Mouse (Mus musculus) heart, embryonic 11.5 days (tissue): ENCODE measurements around the gene BC025920. TPM values are rescaled to one million over a fixed set of nuclear protein-coding genes. Genes with fewer than 3 reads are reported as not detected.
A peak's percentile ranks its signal among the peaks of the same experiment; 100 is the strongest.
"Not testable (repeated sequence)": the region's sequence is repeated elsewhere in the genome, so short reads cannot be mapped to it uniquely, and the experiment has no call there.

ENCODE experiments used
- ATAC-seq: fragments of 200-750 bp; cut with Nextera tagmentation; replicated peaks from 2 replicates; pipeline ENCODE4 v1.8.0; 2017; ENCODE audit warnings: moderate library complexity; ENCODE audit not compliant: insufficient number of reproducible peaks, low FRiP score, low TSS enrichment
- H3K27ac ChIP-seq: fragments of 300-500 bp; sonication (generic); 2 replicates; pipeline ENCODE4 v1.5.1; 2014; ENCODE audit warnings: mild to moderate bottlenecking, low read depth, low read length
- H3K27me3 ChIP-seq: fragments of 300-500 bp; sonication (generic); 2 replicates; pipeline ENCODE4 v1.6.1; 2014; ENCODE audit warnings: mild to moderate bottlenecking, low read length, mixed read lengths; ENCODE audit not compliant: control insufficient read depth, insufficient read depth
- H3K36me3 ChIP-seq: fragments of 300-500 bp; sonication (generic); 2 replicates; pipeline ENCODE4 v1.6.1; 2014; ENCODE audit warnings: mild to moderate bottlenecking, low read length, moderate library complexity, mixed read lengths; ENCODE audit not compliant: control insufficient read depth, insufficient read depth
- H3K4me1 ChIP-seq: fragments of 300-500 bp; sonication (generic); 2 replicates; pipeline ENCODE4 v1.6.1; 2014; ENCODE audit warnings: low read length; ENCODE audit not compliant: control insufficient read depth, insufficient read depth
- H3K4me2 ChIP-seq: fragments of 300-500 bp; sonication (generic); 2 replicates; pipeline ENCODE4 v1.6.1; 2014; ENCODE audit warnings: mild to moderate bottlenecking, moderate library complexity
- H3K4me3 ChIP-seq: fragments of 300-500 bp; sonication (generic); 2 replicates; pipeline ENCODE4 v1.5.1; 2014; ENCODE audit warnings: low read depth, low read length
- H3K9ac ChIP-seq: fragments of 300-500 bp; sonication (generic); 2 replicates; pipeline ENCODE4 v1.6.1; 2014; ENCODE audit warnings: mild to moderate bottlenecking, low read depth, low read length, moderate library complexity
- H3K9me3 ChIP-seq: fragments of 300-500 bp; sonication (generic); replicated peaks from 2 replicates; pipeline ENCODE4 v1.6.1; 2016; ENCODE audit warnings: low read length; ENCODE audit not compliant: control insufficient read depth
- WGBS: fragments of 180-500 bp; shearing (Covaris S2); extraction: QIAGEN DNeasy Blood & Tissue Kit; methylation state at CpG from one replicate; pipeline ENCODE4 v1.1.7; 2014; ENCODE audit not compliant: insufficient replicate concordance; 5-methylcytosine and 5-hydroxymethylcytosine counted together
- polyA plus RNA-seq: library from polyadenylated mRNA; unstranded; fragments of >200 nt; fragmentation: Nextera tagmentation; extraction: Ambion mirVana; gene quantifications from 2 replicates; pipeline ENCODE4 v1.2.1, GENCODE M21; 2014

The BC025920 gene
- polyA plus RNA-seq, 1 experiment from 2014 or later = 0.63 TPM

DNA sequence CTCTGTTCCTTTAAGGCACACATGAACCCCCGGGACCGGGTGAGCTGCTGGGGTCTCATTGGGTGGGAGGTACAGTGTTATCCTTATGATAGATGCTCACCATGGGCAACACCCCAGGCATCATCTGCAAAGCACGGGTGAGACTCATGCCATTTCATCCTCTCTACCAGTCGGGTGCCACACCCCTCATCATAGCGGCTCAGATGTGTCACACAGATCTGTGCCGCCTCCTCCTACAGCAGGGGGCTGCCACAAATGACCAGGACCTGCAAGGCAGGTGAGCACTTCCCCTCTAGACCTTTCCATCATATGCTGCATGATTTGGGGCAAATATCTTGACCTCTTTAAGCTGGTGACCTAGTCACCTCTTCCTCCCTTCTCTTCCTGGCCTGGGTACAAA lies 32.0 kb downstream of the BC025920 start:
- no peak for ATAC-seq
- H3K9me3 ChIP-seq = no peaks in the 10 kb centered on the region
- peaks cover 14% of the 10 kb centered on the region for H3K4me1 ChIP-seq
- no peak overlapping the region for H3K4me2 ChIP-seq
- H3K36me3 ChIP-seq = no peaks in the 10 kb centered on the region
- H3K9ac ChIP-seq = no peak overlapping the region
- no peaks in the 10 kb centered on the region for H3K27me3 ChIP-seq
- 68% methylated on average over 6 of the region's 6 CpGs for WGBS
- no peak overlapping the region for H3K4me3 ChIP-seq
- H3K27ac ChIP-seq = no peak overlapping the region

GRCm38 (mm10) chr10:81640825-81641224 lies 34.8 kb downstream of the BC025920 start:
- WGBS = 37% methylated on average over 4 of the region's 4 CpGs
- not testable (repeated sequence) for H3K9me3 ChIP-seq, H3K9ac ChIP-seq, H3K4me3 ChIP-seq, H3K4me2 ChIP-seq, H3K36me3 ChIP-seq, ATAC-seq, H3K27ac ChIP-seq, H3K27me3 ChIP-seq
- peaks cover 14% of the 10 kb centered on the region for H3K4me1 ChIP-seq

DNA sequence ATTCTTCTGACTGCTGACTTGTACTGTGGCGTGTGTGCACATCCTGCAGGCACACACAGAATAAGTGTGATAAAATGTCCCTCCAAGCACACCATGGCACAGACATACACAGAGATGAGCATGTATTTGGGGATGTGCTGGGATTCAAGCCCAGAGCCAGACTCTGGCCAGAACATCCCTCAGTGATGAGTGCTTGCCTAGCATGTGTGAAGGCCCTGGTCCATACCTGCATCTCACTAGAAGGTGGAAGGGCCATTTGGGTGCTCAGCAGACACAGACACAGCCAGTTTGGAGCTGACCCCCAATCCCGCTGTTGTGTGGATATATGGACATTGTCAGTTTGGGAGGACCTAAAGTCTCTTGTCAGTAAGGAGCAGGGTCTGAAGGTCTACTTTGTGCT lies 35.5 kb downstream of the BC025920 start:
- no peaks in the 10 kb centered on the region for H3K27me3 ChIP-seq
- peaks cover 11% of the 10 kb centered on the region for H3K4me1 ChIP-seq
- WGBS = 83% methylated on average over 2 of the region's 2 CpGs
- ATAC-seq = no peak
- no peak overlapping the region for H3K27ac ChIP-seq
- H3K36me3 ChIP-seq = no peaks in the 10 kb centered on the region; the same call in 1 of the 2 replicates
- H3K9me3 ChIP-seq = no peaks in the 10 kb centered on the region
- H3K4me2 ChIP-seq = no peak overlapping the region; the same call in 1 of the 2 replicates
- H3K9ac ChIP-seq = no peak overlapping the region
- H3K4me3 ChIP-seq = no peak overlapping the region

DNA sequence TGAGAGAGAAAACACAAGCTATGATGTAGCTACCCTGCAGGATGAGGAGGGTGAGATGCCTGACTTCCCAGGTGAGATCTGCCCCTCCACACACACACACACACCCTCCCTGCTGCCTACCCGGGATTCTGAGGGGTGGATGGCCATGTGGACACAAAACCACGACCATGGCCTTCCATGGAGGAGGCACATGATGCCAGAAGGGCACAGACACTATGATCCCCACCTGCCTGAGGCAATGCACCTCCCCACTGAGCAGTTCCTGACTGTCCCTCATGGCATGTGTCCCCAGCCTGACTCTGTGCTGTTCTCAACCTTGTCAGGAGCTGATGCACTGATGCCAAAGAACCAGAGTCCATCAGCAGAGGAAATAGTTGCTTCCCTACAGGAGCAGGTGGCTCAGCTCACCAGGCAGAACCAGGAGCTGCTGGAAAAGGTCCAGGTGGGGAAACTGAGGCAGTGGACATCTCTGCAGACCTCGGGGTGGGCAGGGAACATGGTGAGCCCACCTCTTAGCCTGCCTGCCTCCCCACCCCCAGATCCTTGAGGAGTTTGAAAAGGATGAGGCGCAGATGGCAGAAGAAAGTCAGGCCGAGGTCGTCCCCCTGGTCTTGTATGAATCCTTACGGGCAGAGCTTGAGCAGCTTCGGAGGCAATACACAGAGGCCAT lies 36.0 kb downstream of the BC025920 start:
- 76% methylated on average over 8 of the region's 8 CpGs for whole genome bisulfite sequencing
- H3K27me3 ChIP-seq = no peaks in the 10 kb centered on the region

GRCm38 (mm10) chr10:81642648-81643448 lies 36.8 kb downstream of the BC025920 start:
- Histone ChIP-seq H3K4me2 (peak overlapping the region; percentile 95), H3K27ac (peak overlapping the region; percentile 98), H3K9me3 (no peaks in the 10 kb centered on the region), H3K9ac (peak overlapping the region; percentile 97), H3K27me3 (no peaks in the 10 kb centered on the region), H3K36me3 (no peaks in the 10 kb centered on the region; the same call in 1 of the 2 replicates), H3K4me3 (peak overlapping the region; percentile 77), H3K4me1 (peaks cover 11% of the 10 kb centered on the region)
- WGBS = 19% methylated on average over 24 of the region's 24 CpGs
- ATAC-seq = peak; percentile 25

More for the DNA sequence above, 36.0 kb downstream of the BC025920 start:
- Histone ChIP-seq H3K4me1 (peaks cover 11% of the 10 kb centered on the region), H3K27ac (no peak overlapping the region; the same call in 1 of the 2 replicates), H3K36me3 (no peaks in the 10 kb centered on the region; the same call in 1 of the 2 replicates), H3K9me3 (no peaks in the 10 kb centered on the region), H3K4me2 (peak overlapping the region; percentile 95), H3K9ac (no peak overlapping the region; the same call in 1 of the 2 replicates), H3K4me3 (no peak overlapping the region)
- ATAC-seq = no peak

DNA sequence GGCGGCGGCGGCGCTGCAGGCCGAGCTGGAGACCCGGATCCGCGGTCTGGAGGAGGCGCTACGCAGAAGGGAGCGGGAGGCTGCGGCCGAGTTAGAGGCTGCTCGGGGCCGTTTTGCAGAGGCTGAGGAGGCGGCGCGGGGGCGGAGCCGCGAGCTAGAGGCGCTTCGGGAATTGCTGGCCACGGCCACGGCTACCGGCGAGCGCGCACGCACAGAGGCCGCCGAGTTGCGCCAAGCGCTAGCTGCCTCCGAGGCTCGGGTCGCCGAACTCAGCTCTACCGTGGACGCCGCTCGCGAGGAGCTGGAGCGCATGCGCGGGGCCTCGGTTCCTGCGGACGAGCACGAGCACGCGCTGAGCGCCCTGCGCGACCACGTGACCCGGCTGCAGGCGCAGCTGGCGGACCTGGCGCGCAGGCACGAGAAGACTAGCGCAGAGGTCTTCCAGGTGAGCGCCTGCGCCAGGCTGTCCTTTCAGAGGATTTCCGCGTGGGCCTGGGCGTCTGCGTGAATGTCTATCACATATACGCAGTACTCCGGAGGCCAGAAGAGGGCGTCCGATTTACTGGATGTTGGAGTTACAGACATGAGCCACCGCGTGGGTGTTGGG lies 37.5 kb downstream of the BC025920 start:
- Histone ChIP-seq H3K9ac (peak overlapping the region; percentile 97), H3K27me3 (no peaks in the 10 kb centered on the region), H3K4me2 (peak overlapping the region; percentile 95), H3K36me3 (no peaks in the 10 kb centered on the region; the same call in 1 of the 2 replicates), H3K27ac (peak overlapping the region; percentile 98), H3K4me3 (peak overlapping the region; percentile 77), H3K9me3 (no peaks in the 10 kb centered on the region), H3K4me1 (peaks cover 11% of the 10 kb centered on the region)
- WGBS = under 1% methylated on average over 73 of the region's 75 CpGs
- ATAC-seq = peak; percentile 81

GRCm38 (mm10) chr10:81644162-81644561 lies 38.1 kb downstream of the BC025920 start:
- Histone ChIP-seq H3K36me3 (no peaks in the 10 kb centered on the region; the same call in 1 of the 2 replicates), H3K9ac (peak overlapping the region; percentile 97), H3K4me3 (peak overlapping the region; percentile 77), H3K27ac (peak overlapping the region; percentile 98; the same call in 1 of the 2 replicates), H3K9me3 (no peaks in the 10 kb centered on the region), H3K27me3 (no peaks in the 10 kb centered on the region), H3K4me1 (peaks cover 11% of the 10 kb centered on the region), H3K4me2 (peak overlapping the region; percentile 95)
- WGBS = 56% methylated on average over 2 of the region's 2 CpGs
- no peak for ATAC-seq

DNA sequence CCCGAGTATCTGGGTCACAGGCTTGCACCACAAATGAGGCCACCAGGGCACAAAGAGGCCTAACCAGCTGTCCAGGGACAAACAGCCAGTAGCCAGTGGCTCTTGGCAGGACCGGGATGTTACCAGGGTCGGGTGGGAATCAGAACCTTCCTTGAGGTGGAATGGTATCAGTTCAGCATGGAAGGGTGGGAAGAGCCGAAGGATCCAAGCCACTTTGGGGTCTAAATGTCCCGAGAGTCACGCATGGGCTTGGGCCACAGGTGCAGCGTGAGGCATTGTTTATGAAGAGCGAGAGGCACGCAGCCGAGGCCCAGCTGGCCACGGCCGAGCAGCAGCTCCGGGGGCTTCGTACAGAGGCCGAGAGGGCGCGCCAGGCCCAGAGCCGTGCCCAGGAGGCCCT lies 38.6 kb downstream of the BC025920 start:
- H3K9ac ChIP-seq = no peak overlapping the region
- H3K9me3 ChIP-seq = no peaks in the 10 kb centered on the region
- WGBS = 92% methylated on average over 18 of the region's 18 CpGs
- H3K27ac ChIP-seq = no peak overlapping the region
- ATAC-seq = no peak
- no peak overlapping the region for H3K4me2 ChIP-seq
- peaks cover 11% of the 10 kb centered on the region for H3K4me1 ChIP-seq
- no peaks in the 10 kb centered on the region for H3K27me3 ChIP-seq
- H3K4me3 ChIP-seq = no peak overlapping the region
- no peaks in the 10 kb centered on the region; the same call in 1 of the 2 replicates for H3K36me3 ChIP-seq
